Mouse (Mus musculus) embryonic fibroblast, embryonic 13.5 days (primary cell): Measurements from ENCODE around the gene H2-DMb2. TPM values are rescaled to one million over a fixed set of nuclear protein-coding genes. Genes with fewer than 3 reads are reported as not detected.

Experiments
- H3K27ac ChIP-seq: 2 replicates; pipeline ENCODE4 v1.5.1; 2012; ENCODE audit warnings: low read length, control low read depth, inconsistent platforms; ENCODE audit not compliant: insufficient read depth
- H3K4me1 ChIP-seq: 2 replicates; pipeline ENCODE4 v1.6.1; 2011; ENCODE audit warnings: low read length; ENCODE audit not compliant: control insufficient read depth, insufficient read depth
- H3K4me3 ChIP-seq: 2 replicates; pipeline ENCODE4 v1.5.1; 2011; ENCODE audit warnings: mild to moderate bottlenecking, control low read depth, low read length; ENCODE audit not compliant: insufficient read depth
- CTCF ChIP-seq: IDR thresholded peaks from 2 replicates; pipeline ENCODE4 v1.5.1; 2011; ENCODE audit warnings: mild to moderate bottlenecking, control low read depth, low read length, moderate library complexity, borderline replicate concordance; ENCODE audit not compliant: insufficient read depth
- POLR2A ChIP-seq: IDR thresholded peaks from 2 replicates; pipeline ENCODE4 v1.6.1; 2011; ENCODE audit warnings: low read depth, mild to moderate bottlenecking, control low read depth, low read length, moderate library complexity
- polyA plus RNA-seq: library from polyadenylated mRNA; stranded (reverse); fragments of >200 nt; gene quantifications from 2 replicates; pipeline ENCODE4 v1.2.4, GENCODE M21; 2011; ENCODE audit warnings: low read depth; ENCODE audit not compliant: missing spikeins, insufficient read length

H2-DMb2 gene
- polyA plus RNA-seq, 1 experiment: not detected

GRCm38 (mm10) chr17:34117421-34118112 is 25.5 kb upstream of the H2-DMb2 start:
- H3K4me1 ChIP-seq: peaks cover 11% of the 10 kb centered on the region; the same call in 1 of the 2 replicates
- H3K4me3 ChIP-seq: peak overlapping the region; percentile 84
- TF ChIP-seq CTCF (no peak), POLR2A (no peak; the same call in 1 of the 2 replicates)
- no peak overlapping the region for H3K27ac ChIP-seq

- TF ChIP-seq POLR2A: no peak; the same call in 1 of the 2 replicates
- Histone ChIP-seq H3K27ac (0 out of 2 replicates have a peak overlapping the region, but pooled peaks have one; percentile 1), H3K4me1 (peaks cover 11% of the 10 kb centered on the region; the same call in 1 of the 2 replicates), H3K4me3 (peak overlapping the region; percentile 84)
Observed at GRCm38 (mm10) chr17:34118113-34118872, 24.8 kb upstream of the H2-DMb2 start.

GRCm38 (mm10) chr17:34118873-34119248 is 24.2 kb upstream of the H2-DMb2 start:
- peaks cover 11% of the 10 kb centered on the region; the same call in 1 of the 2 replicates for H3K4me1 ChIP-seq
- H3K27ac ChIP-seq: 0 out of 2 replicates have a peak overlapping the region, but pooled peaks have one; percentile 1
- peak overlapping the region; percentile 84 for H3K4me3 ChIP-seq
- TF ChIP-seq CTCF (no peak), POLR2A (no peak)

- Histone ChIP-seq H3K4me1 (peaks cover 11% of the 10 kb centered on the region; the same call in 1 of the 2 replicates), H3K27ac (peak within 1 kb of the TSS; percentile 100), H3K4me3 (peak within 1 kb of the TSS; percentile 84)
- TF ChIP-seq CTCF: no peak
- TF ChIP-seq POLR2A: peak; percentile 97
Observed at GRCm38 (mm10) chr17:34119249-34120179, 23.6 kb upstream of the H2-DMb2 start, which contains the start of gene H2-DMa. Gene H2-DMa, plus strand, starts transcription at chr17:34119541.

GRCm38 (mm10) chr17:34120180-34120723 is 22.9 kb upstream of the H2-DMb2 start:
- H3K4me1 ChIP-seq: peaks cover 9% of the 10 kb centered on the region; the same call in 1 of the 2 replicates
- peak overlapping the region; percentile 81 for H3K4me3 ChIP-seq
- TF ChIP-seq POLR2A: no peak; the same call in none of the 2 replicates
- no peak for TF ChIP-seq CTCF
- peak overlapping the region; percentile 100 for H3K27ac ChIP-seq

GRCm38 (mm10) chr17:34120814-34121171 is 22.3 kb upstream of the H2-DMb2 start:
- TF ChIP-seq POLR2A: no peak; the same call in 1 of the 2 replicates
- TF ChIP-seq CTCF: no peak
- peak overlapping the region; percentile 81 for H3K4me3 ChIP-seq
- H3K4me1 ChIP-seq: 0 out of 2 replicates have a peak, but pooled peaks cover 4% of the 10 kb centered on the region
- peak overlapping the region; percentile 100 for H3K27ac ChIP-seq

- TF ChIP-seq CTCF: no peak
- TF ChIP-seq POLR2A: peak; percentile 71
Observed at GRCm38 (mm10) chr17:34121172-34121878, 21.8 kb upstream of the H2-DMb2 start.

GRCm38 (mm10) chr17:34121879-34122187 is 21.3 kb upstream of the H2-DMb2 start:
- 0 out of 2 replicates have a peak, but pooled peaks cover 4% of the 10 kb centered on the region for H3K4me1 ChIP-seq
- peak overlapping the region; percentile 100 for H3K27ac ChIP-seq
- TF ChIP-seq POLR2A: peak; percentile 28; the same call in 1 of the 2 replicates
- no peak for TF ChIP-seq CTCF
- peak overlapping the region; percentile 68 for H3K4me3 ChIP-seq

More at GRCm38 (mm10) chr17:34121172-34121878, 21.8 kb upstream of the H2-DMb2 start:
- 0 out of 2 replicates have a peak, but pooled peaks cover 4% of the 10 kb centered on the region for H3K4me1 ChIP-seq
- H3K27ac ChIP-seq: peak overlapping the region; percentile 100
- H3K4me3 ChIP-seq: peak overlapping the region; percentile 68
